In genomic region chr2:26022258-26022565, GRCm38 (mm10) we compare ENCODE assay signal across 8 mouse cellular contexts. TPM values are rescaled to one million over a fixed set of nuclear protein-coding genes. Genes with fewer than 3 reads are reported as not detected.
DNase-seq lines count a peak whose midpoint lies in the region; ATAC-seq and TF ChIP-seq lines count a peak whose summit lies in the region.

No protein-coding gene starts in this region.

- H3K4me2 ChIP-seq in embryonic facial prominence, embryonic 14.5 days (ENCODE audit: low read depth, low read length): peak overlapping the region; percentile 51
- peak overlapping the region; percentile 80; the same call in 1 of the 2 replicates for H3K4me2 ChIP-seq in intestine, embryonic 15.5 days (replicated peaks)
- H3K4me2 ChIP-seq in myocyte (ENCODE audit: low read depth): peak overlapping the region; percentile 76

- peaks cover 15% of the 10 kb centered on the region for H3K79me2 ChIP-seq in liver, adult 2 months (ENCODE audit: control insufficient read depth, insufficient read depth, low read length)
- H3K79me2 ChIP-seq in myocyte (ENCODE audit: control insufficient read depth, insufficient read depth): peaks cover 33% of the 10 kb centered on the region

- no peak for TF ChIP-seq POLR2A in liver, adult 2 months (IDR thresholded peaks at IDR 0.05; ENCODE audit: extremely low read depth, insufficient read depth, low read length)
- TF ChIP-seq POLR2A in myocyte (IDR thresholded peaks at IDR 0.05; ENCODE audit: insufficient read length, low read depth): no peak

- peak overlapping the region; percentile 67; the same call in 1 of the 2 replicates for H3K4me3 ChIP-seq in liver, adult 2 months (ENCODE audit: insufficient read depth, low read depth, low read length)
- no peak overlapping the region for H3K4me3 ChIP-seq in embryonic facial prominence, embryonic 14.5 days (ENCODE audit: low read depth, low read length)
- no peak overlapping the region for H3K4me3 ChIP-seq in intestine, embryonic 15.5 days (replicated peaks)
- H3K4me3 ChIP-seq in myocyte: peak overlapping the region; percentile 75

- no peak overlapping the region for H3ac ChIP-seq in myocyte (ENCODE audit: control insufficient read depth, insufficient read length)

- 77% methylated on average over 8 of the region's 8 CpGs for WGBS in liver, adult 2 months
- 82% methylated on average over 8 of the region's 8 CpGs for WGBS in embryonic facial prominence, embryonic 14.5 days
- 83% methylated on average over 8 of the region's 8 CpGs for WGBS in intestine, embryonic 15.5 days

- no peaks in the 10 kb centered on the region for H3K27me3 ChIP-seq in liver, adult 2 months (ENCODE audit: control insufficient read depth, insufficient read depth, low read length)
- no peaks in the 10 kb centered on the region for H3K27me3 ChIP-seq in embryonic facial prominence, embryonic 14.5 days (replicated peaks; ENCODE audit: control insufficient read depth, insufficient read depth, low read length)
- no peaks in the 10 kb centered on the region for H3K27me3 ChIP-seq in intestine, embryonic 15.5 days (replicated peaks)
- H3K27me3 ChIP-seq in myocyte (ENCODE audit: control insufficient read depth, insufficient read depth, insufficient read length): peaks cover 13% of the 10 kb centered on the region

- no peak for DNase-seq in liver, adult 2 months (ENCODE audit: extremely low read depth, low read depth, low spot score)
- no peak for DNase-seq in liver
- no peak for DNase-seq in embryonic facial prominence, embryonic 14.5 days (ENCODE audit: low spot score)
- no peak for DNase-seq in ovary, postnatal 14 days (ENCODE audit: low spot score)
- DNase-seq in adrenal gland, adult 8-10 months: no peak
- no peak for DNase-seq in layer of hippocampus, adult 9-10 months (ENCODE audit: low spot score)

- no peaks in the 10 kb centered on the region for H3K36me3 ChIP-seq in liver, adult 2 months (ENCODE audit: control insufficient read depth, insufficient read depth, low read length)
- H3K36me3 ChIP-seq in embryonic facial prominence, embryonic 14.5 days (ENCODE audit: control insufficient read depth, insufficient read depth, low read length): no peaks in the 10 kb centered on the region
- no peaks in the 10 kb centered on the region for H3K36me3 ChIP-seq in intestine, embryonic 15.5 days
- no peaks in the 10 kb centered on the region for H3K36me3 ChIP-seq in myocyte (ENCODE audit: control insufficient read depth, insufficient read depth)

- TF ChIP-seq CTCF in liver, adult 2 months (IDR thresholded peaks at IDR 0.05; ENCODE audit: low read depth, low read length): no peak

- no peaks in the 10 kb centered on the region for H3K9me3 ChIP-seq in embryonic facial prominence, embryonic 14.5 days (ENCODE audit: control insufficient read depth, low read length)
- H3K9me3 ChIP-seq in intestine, embryonic 15.5 days: no peaks in the 10 kb centered on the region

- peak overlapping the region; percentile 59 for H3K9ac ChIP-seq in liver, adult 2 months (ENCODE audit: low read depth, low read length)
- H3K9ac ChIP-seq in embryonic facial prominence, embryonic 14.5 days (ENCODE audit: low read depth, low read length): no peak overlapping the region
- no peak overlapping the region for H3K9ac ChIP-seq in intestine, embryonic 15.5 days

- H3K4me1 ChIP-seq in liver, adult 2 months (ENCODE audit: control insufficient read depth, insufficient read depth, low read length): peaks cover 12% of the 10 kb centered on the region; the same call in 1 of the 2 replicates
- H3K4me1 ChIP-seq in embryonic facial prominence, embryonic 14.5 days (ENCODE audit: control insufficient read depth, insufficient read depth, low read length): peaks cover 9% of the 10 kb centered on the region
- H3K4me1 ChIP-seq in intestine, embryonic 15.5 days (replicated peaks): peaks cover 8% of the 10 kb centered on the region; the same call in 1 of the 2 replicates

- H3K27ac ChIP-seq in liver, adult 2 months (replicated peaks; ENCODE audit: insufficient read depth, low read depth, low read length): peak overlapping the region; percentile 89
- H3K27ac ChIP-seq in embryonic facial prominence, embryonic 14.5 days (replicated peaks; ENCODE audit: low read depth, low read length): no peak overlapping the region
- no peak overlapping the region for H3K27ac ChIP-seq in intestine, embryonic 15.5 days

- no peak for ATAC-seq in embryonic facial prominence, embryonic 14.5 days (ENCODE audit: low read depth)
- ATAC-seq in intestine, embryonic 15.5 days: no peak

TF ChIP-seq in myocyte, 11 proteins besides CTCF, POLR2A, EP300 and RAD21:
- TF ChIP-seq USF1 (IDR thresholded peaks at IDR 0.05; ENCODE audit: low read depth) (no peak), TCF12 (IDR thresholded peaks at IDR 0.05; ENCODE audit: insufficient read depth, poor library complexity, severe bottlenecking) (no peak), POLR2AphosphoS2 (IDR thresholded peaks at IDR 0.05; ENCODE audit: insufficient read length, low read depth) (no peak), MYOG (IDR thresholded peaks at IDR 0.05; ENCODE audit: control insufficient read depth in 1 of 3, insufficient read depth in 1 of 3, insufficient read length in 2 of 3, low read depth in 2 of 3) (no peak), REST (IDR thresholded peaks at IDR 0.05; ENCODE audit: insufficient read depth, insufficient read length) (no peak), MYOD1 (IDR thresholded peaks at IDR 0.05; ENCODE audit: control insufficient read depth in 1 of 3, insufficient read length in 2 of 3, low read depth in 2 of 3) (no peak), E2F4 (IDR thresholded peaks at IDR 0.05; ENCODE audit: insufficient read depth) (no peak), TCF3 (IDR thresholded peaks at IDR 0.05; ENCODE audit: insufficient read length, low read depth) (no peak), CEBPB (IDR thresholded peaks at IDR 0.05; ENCODE audit: insufficient read depth, poor library complexity, severe bottlenecking) (no peak), SRF (IDR thresholded peaks at IDR 0.05; ENCODE audit: control insufficient read depth, insufficient read length, low read depth) (no peak), MAX (IDR thresholded peaks at IDR 0.05; ENCODE audit: low read depth) (no peak)

RNA-seq across cellular contexts. Expression of gene Ubac1, which starts 0.7 kb away (rescaled TPM):
- 25.4 and 28.4 TPM in 2 replicates for total RNA-seq in liver, adult 2 months (2014; rRNA removed)
- 22.4 and 23.9 TPM in 2 replicates for polyA plus RNA-seq in liver, adult 2 months (2012; rRNA removed)
- polyA plus RNA-seq in embryonic facial prominence, embryonic 14.5 days (2014; fragmentation: Nextera tagmentation; extraction: Ambion mirVana): 104 and 110 TPM in 2 replicates
- polyA plus RNA-seq in intestine, embryonic 15.5 days (2015; fragmentation: Nextera tagmentation; extraction: Ambion mirVana): 82.2 and 84.1 TPM in 2 replicates
- polyA plus RNA-seq in myocyte (2012; fragmentation: generic; extraction: Trizol): 128 TPM
- 10 to 100 TPM; 24.8 to 39.8 (median 29.9) TPM for total RNA-seq in adrenal gland, adult 8-10 months (2022)

RNA-seq across cellular contexts. Expression of gene Camsap1, which starts 39.1 kb away (rescaled TPM):
- 5.4 and 9.0 TPM in 2 replicates for total RNA-seq in liver, adult 2 months (2014; rRNA removed)
- 2.4 and 2.5 TPM in 2 replicates for polyA plus RNA-seq in liver, adult 2 months (2012; rRNA removed)
- polyA plus RNA-seq in embryonic facial prominence, embryonic 14.5 days (2014; fragmentation: Nextera tagmentation; extraction: Ambion mirVana): 17.6 and 30.6 TPM in 2 replicates
- polyA plus RNA-seq in intestine, embryonic 15.5 days (2015; fragmentation: Nextera tagmentation; extraction: Ambion mirVana): 11.3 and 15.6 TPM in 2 replicates
- polyA plus RNA-seq in myocyte (2012; fragmentation: generic; extraction: Trizol): 12.1 TPM
- 10 to 100 TPM; 36.7 to 45.2 (median 39.8) TPM for total RNA-seq in adrenal gland, adult 8-10 months (2022)

Comparison
In these comparisons a context has a peak if more than half of its experiments do, and no peak if none do; other contexts are left out.
1. H3K4me3 ChIP-seq: peak in liver, adult 2 months (single experiment) and myocyte (single experiment); none in embryonic facial prominence, embryonic 14.5 days (single experiment) and intestine, embryonic 15.5 days (single experiment).
2. Peak in every context shown above with its lines, with median percentiles within 50 percentile points of each other: H3K4me2 ChIP-seq.